Comparison of ENCODE assay signal across 7 mouse cellular contexts in genomic region chr8:85071041-85071440, GRCm38 (mm10). TPM values are rescaled to one million over a fixed set of nuclear protein-coding genes. Genes with fewer than 3 reads are reported as not detected.
A peak's percentile ranks its signal among the peaks of the same experiment; 100 is the strongest.
DNase-seq lines count a peak whose midpoint lies in the region; ATAC-seq and TF ChIP-seq lines count a peak whose summit lies in the region.

No protein-coding gene starts in this region.

- H3K27me3 ChIP-seq in heart, postnatal 0 days (ENCODE audit: control insufficient read depth, insufficient read depth, low read length) = no peaks in the 10 kb centered on the region
- H3K27me3 ChIP-seq in liver, adult 2 months (ENCODE audit: control insufficient read depth, insufficient read depth, low read length) = no peaks in the 10 kb centered on the region
- H3K27me3 ChIP-seq in stomach, embryonic 15.5 days (replicated peaks) = no peaks in the 10 kb centered on the region

- H3K27ac ChIP-seq in ES-E14 (ENCODE audit: insufficient read depth, low read depth, low read length, poor library complexity, severe bottlenecking) = peak overlapping the region; percentile 86; the same call in 1 of the 2 replicates
- peak overlapping the region; percentile 92 for H3K27ac ChIP-seq in heart, postnatal 0 days (ENCODE audit: low read depth)
- peak overlapping the region; percentile 99 for H3K27ac ChIP-seq in liver, adult 2 months (replicated peaks; ENCODE audit: insufficient read depth, low read depth, low read length)
- H3K27ac ChIP-seq in stomach, embryonic 15.5 days = peak overlapping the region; percentile 99; the same call in 1 of the 2 replicates

- peaks cover 0 to 11% of the 10 kb centered on the region in 2 experiments; a peak in 1 of 4 replicates for H3K4me1 ChIP-seq in ES-E14 (ENCODE audit: control insufficient read depth in 2 of 2, insufficient read depth in 2 of 2, low read length in 2 of 2, poor library complexity in 1 of 2)
- H3K4me1 ChIP-seq in heart, postnatal 0 days (ENCODE audit: control insufficient read depth, insufficient read depth) = peaks cover 6% of the 10 kb centered on the region; the same call in 1 of the 2 replicates
- peaks cover 7% of the 10 kb centered on the region for H3K4me1 ChIP-seq in liver, adult 2 months (ENCODE audit: control insufficient read depth, insufficient read depth, low read length)
- peaks cover 14% of the 10 kb centered on the region; the same call in 1 of the 2 replicates for H3K4me1 ChIP-seq in stomach, embryonic 15.5 days

- in situ Hi-C loops in ES-E14 (cut with MboI; ENCODE audit: low sequenced_read_pairs in 2 of 2, unreplicated experiment in 2 of 2) = no loop called here

- ATAC-seq in heart, postnatal 0 days (ENCODE audit: insufficient read depth, low read depth) = no peak
- ATAC-seq in stomach, embryonic 15.5 days (ENCODE audit: insufficient read depth, low FRiP score, low read depth) = no peak

- peak overlapping the region; percentile 73 to 96 for H3K4me3 ChIP-seq in ES-E14 (ENCODE audit: insufficient read depth in 1 of 2, low read depth in 1 of 2, low read length in 2 of 2, poor library complexity in 1 of 2, severe bottlenecking in 1 of 2)
- peak overlapping the region; percentile 83 for H3K4me3 ChIP-seq in heart, postnatal 0 days (ENCODE audit: low read depth, low read length)
- H3K4me3 ChIP-seq in liver, adult 2 months (ENCODE audit: insufficient read depth, low read depth, low read length) = peak overlapping the region; percentile 97; the same call in 1 of the 2 replicates
- peak overlapping the region; percentile 98 for H3K4me3 ChIP-seq in stomach, embryonic 15.5 days (replicated peaks)

- peaks cover 9% of the 10 kb centered on the region; the same call in 1 of the 2 replicates for H3K79me2 ChIP-seq in liver, adult 2 months (ENCODE audit: control insufficient read depth, insufficient read depth, low read length)

- DNase-seq in B cell, adult 2 months = peak; percentile 24 to 33
- DNase-seq in ES-E14 (ENCODE audit: low read depth, low spot score) = no peak
- DNase-seq in heart, postnatal 0 days (ENCODE audit: low spot score) = no peak
- peak; percentile 96 for DNase-seq in liver, adult 2 months (ENCODE audit: extremely low read depth, low read depth, low spot score)
- DNase-seq in urinary bladder, adult 2 months (ENCODE audit: low spot score) = no peak
- DNase-seq in gastrocnemius, postnatal 4 days (ENCODE audit: low spot score in 2 of 2) = no peak

- TF ChIP-seq CTCF in heart, postnatal 0 days (IDR thresholded peaks at IDR 0.05; ENCODE audit: low read depth) = no peak
- no peak for TF ChIP-seq CTCF in liver, adult 2 months (IDR thresholded peaks at IDR 0.05; ENCODE audit: low read depth, low read length)

- 0 out of 2 replicates have a peak, but pooled peaks have one; percentile 5 for TF ChIP-seq POLR2A in liver, adult 2 months (IDR thresholded peaks at IDR 0.05; ENCODE audit: extremely low read depth, insufficient read depth, low read length)

- no peaks in the 10 kb centered on the region for H3K9me3 ChIP-seq in ES-E14 (ENCODE audit: control insufficient read depth, insufficient read depth, low read depth, low read length)
- H3K9me3 ChIP-seq in heart, postnatal 0 days (replicated peaks; ENCODE audit: control insufficient read depth, low read length) = no peaks in the 10 kb centered on the region
- H3K9me3 ChIP-seq in stomach, embryonic 15.5 days = no peaks in the 10 kb centered on the region

- H3K36me3 ChIP-seq in ES-E14 (ENCODE audit: control insufficient read depth, insufficient read depth, low read length, poor library complexity, severe bottlenecking) = peaks cover 42% of the 10 kb centered on the region
- H3K36me3 ChIP-seq in heart, postnatal 0 days (replicated peaks; ENCODE audit: control insufficient read depth, insufficient read depth, low read length) = peaks cover 26% of the 10 kb centered on the region
- no peaks in the 10 kb centered on the region; the same call in 1 of the 2 replicates for H3K36me3 ChIP-seq in liver, adult 2 months (ENCODE audit: control insufficient read depth, insufficient read depth, low read length)
- peaks cover 29% of the 10 kb centered on the region for H3K36me3 ChIP-seq in stomach, embryonic 15.5 days

- H3K9ac ChIP-seq in ES-E14 (ENCODE audit: insufficient read depth, low read depth, low read length, poor library complexity, severe bottlenecking) = peak overlapping the region; percentile 90
- H3K9ac ChIP-seq in heart, postnatal 0 days (replicated peaks; ENCODE audit: low read depth, low read length) = no peak overlapping the region
- no peak overlapping the region; the same call in 1 of the 2 replicates for H3K9ac ChIP-seq in liver, adult 2 months (ENCODE audit: low read depth, low read length)
- no peak overlapping the region for H3K9ac ChIP-seq in stomach, embryonic 15.5 days

- no peak for TF ChIP-seq EP300 in heart, postnatal 0 days (IDR thresholded peaks at IDR 0.05; ENCODE audit: low read depth)

- 87% methylated on average over 5 of the region's 5 CpGs for WGBS in heart, postnatal 0 days
- 27% methylated on average over 5 of the region's 5 CpGs for WGBS in liver, adult 2 months
- WGBS in stomach, embryonic 15.5 days = 81% methylated on average over 5 of the region's 5 CpGs

- H3K4me2 ChIP-seq in heart, postnatal 0 days (ENCODE audit: low read depth, low read length) = peak overlapping the region; percentile 67
- peak overlapping the region; percentile 88 for H3K4me2 ChIP-seq in stomach, embryonic 15.5 days

TF ChIP-seq in ES-E14, 5 proteins besides CTCF, POLR2A, EP300 and RAD21:
- TF ChIP-seq ZC3H11A (IDR thresholded peaks at IDR 0.05; ENCODE audit: borderline replicate concordance, low read depth, low read length) = no peak
- TF ChIP-seq MAFK (IDR thresholded peaks at IDR 0.05; ENCODE audit: insufficient read depth, low read depth, low read length) = no peak
- no peak for TF ChIP-seq HCFC1 (IDR thresholded peaks at IDR 0.05; ENCODE audit: borderline replicate concordance, insufficient read depth, low read length)
- TF ChIP-seq CHD2 (IDR thresholded peaks at IDR 0.05; ENCODE audit: low read depth, low read length) = no peak
- no peak for TF ChIP-seq ZNF384 (IDR thresholded peaks at IDR 0.05; ENCODE audit: low read depth, low read length)
TF ChIP-seq in ES-E14: peak in this region for 0.

RNA-seq across cellular contexts. Expression of gene Dhps, which starts 0.5 kb away (rescaled TPM):
- 54.1 and 63.1 TPM in 2 replicates for total RNA-seq in ES-E14 (2012; rRNA removed)
- 25.9 and 48.2 TPM in 2 replicates for total RNA-seq in heart, postnatal 0 days (2014; rRNA removed; ENCODE audit: low replicate concordance)
- polyA plus RNA-seq in heart, postnatal 0 days (2015; fragmentation: Nextera tagmentation; extraction: Ambion mirVana) = 45.0 and 48.3 TPM in 2 replicates
- 14.8 and 15.1 TPM in 2 replicates for total RNA-seq in liver, adult 2 months (2014; rRNA removed)
- polyA plus RNA-seq in liver, adult 2 months (2012; rRNA removed) = 14.4 and 20.6 TPM in 2 replicates
- polyA plus RNA-seq in stomach, embryonic 15.5 days (2015; fragmentation: Nextera tagmentation; extraction: Ambion mirVana) = 50.6 and 60.0 TPM in 2 replicates
- polyA plus RNA-seq in urinary bladder, adult 2 months (2012; rRNA removed) = 41.0 and 47.1 TPM in 2 replicates
- total RNA-seq in gastrocnemius, postnatal 4 days (2021) = 10 to 100 TPM; 28.7 to 29.4 TPM

RNA-seq across cellular contexts. Expression of gene Gm5741, which starts 3.3 kb away (rescaled TPM):
- total RNA-seq in ES-E14 (2012; rRNA removed) = not detected in 2 replicates
- total RNA-seq in heart, postnatal 0 days (2014; rRNA removed; ENCODE audit: low replicate concordance) = not detected in 2 replicates
- polyA plus RNA-seq in heart, postnatal 0 days (2015; fragmentation: Nextera tagmentation; extraction: Ambion mirVana) = not detected in 2 replicates
- total RNA-seq in liver, adult 2 months (2014; rRNA removed) = not detected in 2 replicates
- polyA plus RNA-seq in liver, adult 2 months (2012; rRNA removed) = 0.70 TPM in 1 of 2 replicates, not detected in the other
- polyA plus RNA-seq in stomach, embryonic 15.5 days (2015; fragmentation: Nextera tagmentation; extraction: Ambion mirVana) = 0.70 and 0.86 TPM in 2 replicates
- 0.43 and 1.2 TPM in 2 replicates for polyA plus RNA-seq in urinary bladder, adult 2 months (2012; rRNA removed)
- total RNA-seq in gastrocnemius, postnatal 4 days (2021) = not detected

RNA-seq across cellular contexts. Expression of gene Wdr83os, which starts 9.5 kb away (rescaled TPM):
- 24.9 and 27.6 TPM in 2 replicates for total RNA-seq in ES-E14 (2012; rRNA removed)
- total RNA-seq in heart, postnatal 0 days (2014; rRNA removed; ENCODE audit: low replicate concordance) = 101 and 116 TPM in 2 replicates
- polyA plus RNA-seq in heart, postnatal 0 days (2015; fragmentation: Nextera tagmentation; extraction: Ambion mirVana) = 99.8 and 103 TPM in 2 replicates
- 26.3 and 33.0 TPM in 2 replicates for total RNA-seq in liver, adult 2 months (2014; rRNA removed)
- 111 and 126 TPM in 2 replicates for polyA plus RNA-seq in liver, adult 2 months (2012; rRNA removed)
- polyA plus RNA-seq in stomach, embryonic 15.5 days (2015; fragmentation: Nextera tagmentation; extraction: Ambion mirVana) = 131 and 142 TPM in 2 replicates
- polyA plus RNA-seq in urinary bladder, adult 2 months (2012; rRNA removed) = 95.6 and 103 TPM in 2 replicates
- total RNA-seq in gastrocnemius, postnatal 4 days (2021) = 10 to 100 TPM; 46.0 to 49.7 TPM

RNA-seq across cellular contexts. Expression of gene Wdr83, which starts 10.1 kb away (rescaled TPM):
- 26.4 and 32.6 TPM in 2 replicates for total RNA-seq in ES-E14 (2012; rRNA removed)
- 16.2 and 31.0 TPM in 2 replicates for total RNA-seq in heart, postnatal 0 days (2014; rRNA removed; ENCODE audit: low replicate concordance)
- 38.8 and 42.9 TPM in 2 replicates for polyA plus RNA-seq in heart, postnatal 0 days (2015; fragmentation: Nextera tagmentation; extraction: Ambion mirVana)
- 12.2 and 15.5 TPM in 2 replicates for total RNA-seq in liver, adult 2 months (2014; rRNA removed)
- polyA plus RNA-seq in liver, adult 2 months (2012; rRNA removed) = 22.5 and 26.2 TPM in 2 replicates
- polyA plus RNA-seq in stomach, embryonic 15.5 days (2015; fragmentation: Nextera tagmentation; extraction: Ambion mirVana) = 40.6 and 41.1 TPM in 2 replicates
- 35.8 and 45.7 TPM in 2 replicates for polyA plus RNA-seq in urinary bladder, adult 2 months (2012; rRNA removed)
- 10 to 100 TPM; 17.5 to 18.4 TPM for total RNA-seq in gastrocnemius, postnatal 4 days (2021)

RNA-seq across cellular contexts. Expression of gene Fbxw9, which starts 11.2 kb away (rescaled TPM):
- 49.3 and 86.0 TPM in 2 replicates for total RNA-seq in ES-E14 (2012; rRNA removed)
- 29.1 and 32.6 TPM in 2 replicates for total RNA-seq in heart, postnatal 0 days (2014; rRNA removed; ENCODE audit: low replicate concordance)
- 16.2 and 16.5 TPM in 2 replicates for polyA plus RNA-seq in heart, postnatal 0 days (2015; fragmentation: Nextera tagmentation; extraction: Ambion mirVana)
- 19.9 and 21.9 TPM in 2 replicates for total RNA-seq in liver, adult 2 months (2014; rRNA removed)
- 55.2 and 75.4 TPM in 2 replicates for polyA plus RNA-seq in liver, adult 2 months (2012; rRNA removed)
- 29.0 and 29.4 TPM in 2 replicates for polyA plus RNA-seq in stomach, embryonic 15.5 days (2015; fragmentation: Nextera tagmentation; extraction: Ambion mirVana)
- polyA plus RNA-seq in urinary bladder, adult 2 months (2012; rRNA removed) = 38.9 and 54.7 TPM in 2 replicates
- 10 to 100 TPM; 10.6 to 12.9 TPM for total RNA-seq in gastrocnemius, postnatal 4 days (2021)

Comparison
In these comparisons a context has a peak if more than half of its experiments do, and no peak if none do; other contexts are left out.
1. DNase-seq: peak in B cell, adult 2 months (2 of 2) and liver, adult 2 months (single experiment); none in ES-E14 (single experiment), heart, postnatal 0 days (single experiment), urinary bladder, adult 2 months (single experiment) and gastrocnemius, postnatal 4 days (0 of 2).
2. Peak in every context shown above with its lines, with median percentiles within 50 percentile points of each other: H3K27ac ChIP-seq and H3K4me3 ChIP-seq.